Mouse (Mus musculus) layer of hippocampus, adult 2 months (tissue): ENCODE data around the gene Nr5a2. TPM values are rescaled to one million over a fixed set of nuclear protein-coding genes. Genes with fewer than 3 reads are reported as not detected.
A peak's percentile ranks its signal among the peaks of the same experiment; 100 is the strongest.

Experiments used
- DNase-seq, 2 experiments: peaks; one replicate each; pipeline ENCODE4 v3.0.0; 2022; ENCODE audit warnings: low spot score in 2 of 2
- H3K27ac ChIP-seq: fragments of 200-600 bp; 2 replicates; pipeline ENCODE4 v1.8.1; 2022
- H3K4me3 ChIP-seq: fragments of 200-600 bp; 2 replicates; pipeline ENCODE4 v1.8.1; 2022; ENCODE audit warnings: mild to moderate bottlenecking
- CTCF ChIP-seq: fragments of 200-600 bp; conservative IDR thresholded peaks from 2 replicates; pipeline ENCODE4 v1.8.1; 2022; ENCODE audit warnings: antibody characterized with exemption, mild to moderate bottlenecking, moderate library complexity
- total RNA-seq, 2 experiments: library from RNA; stranded (reverse); gene quantifications; 2 replicates each; pipeline ENCODE4 v1.2.3; 2021

Gene Nr5a2
- total RNA-seq, 2 experiments from 2014 or later, result not detected

DNA sequence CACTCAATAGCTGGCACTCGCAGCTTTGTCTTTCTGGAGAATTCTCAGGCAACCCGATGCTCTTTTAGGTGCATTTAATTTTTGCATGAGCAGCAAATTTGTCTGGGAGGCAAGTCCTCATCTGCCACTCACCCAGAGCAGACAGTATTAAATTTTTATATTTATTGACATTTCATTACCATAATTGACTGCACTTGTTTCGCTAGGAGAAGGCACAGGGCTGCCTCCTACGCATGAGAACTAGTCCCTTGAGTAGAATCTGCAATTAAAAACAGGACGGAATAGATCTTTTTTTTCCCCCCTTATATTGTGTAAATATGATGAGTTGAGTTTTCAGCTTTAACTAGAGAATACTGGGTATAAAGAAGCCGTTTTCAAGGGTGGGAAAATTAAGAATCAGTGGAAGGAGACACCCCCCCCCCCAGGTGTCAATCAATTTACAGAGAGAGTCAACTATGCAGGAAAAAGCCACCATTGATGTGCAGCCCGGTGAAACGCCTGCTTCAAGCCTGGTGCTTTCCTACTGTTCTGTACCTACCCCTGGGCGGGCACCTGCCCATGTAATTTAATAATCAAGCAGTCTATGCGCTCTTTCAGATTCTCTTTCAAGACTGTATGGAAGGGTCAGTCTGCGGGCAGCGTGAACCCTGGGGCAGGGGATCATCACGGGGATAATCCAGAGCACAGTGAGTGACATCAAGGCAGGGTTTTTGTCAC, 76.6 kb downstream of the Nr5a2 start:
- TF ChIP-seq CTCF, result no peak
- Histone ChIP-seq H3K4me3 (no peak overlapping the region), H3K27ac (no peak overlapping the region)
- DNase-seq, result no peak

DNA sequence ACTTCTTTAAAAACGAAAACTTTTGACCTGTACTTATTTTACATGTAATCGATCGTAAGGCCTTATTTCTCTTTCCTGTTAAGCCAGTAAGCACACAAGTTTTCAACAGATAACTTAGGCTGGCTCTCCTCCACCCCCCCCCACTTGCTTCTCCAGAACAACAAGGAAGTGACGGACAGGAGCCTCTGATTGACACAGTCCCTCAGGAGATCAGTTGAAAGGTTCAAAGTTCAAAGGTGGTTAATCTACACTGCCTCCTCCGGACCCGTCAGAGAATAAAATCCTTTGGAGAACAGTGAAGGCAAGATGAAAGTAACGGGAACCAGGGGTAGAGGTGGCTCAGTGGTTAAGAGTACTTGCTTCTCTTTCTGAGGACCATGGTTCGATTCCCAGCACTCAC, 80.0 kb downstream of the Nr5a2 start:
- no peak for DNase-seq
- no peak for TF ChIP-seq CTCF
- no peak overlapping the region for H3K27ac ChIP-seq
- no peak overlapping the region for H3K4me3 ChIP-seq

DNA sequence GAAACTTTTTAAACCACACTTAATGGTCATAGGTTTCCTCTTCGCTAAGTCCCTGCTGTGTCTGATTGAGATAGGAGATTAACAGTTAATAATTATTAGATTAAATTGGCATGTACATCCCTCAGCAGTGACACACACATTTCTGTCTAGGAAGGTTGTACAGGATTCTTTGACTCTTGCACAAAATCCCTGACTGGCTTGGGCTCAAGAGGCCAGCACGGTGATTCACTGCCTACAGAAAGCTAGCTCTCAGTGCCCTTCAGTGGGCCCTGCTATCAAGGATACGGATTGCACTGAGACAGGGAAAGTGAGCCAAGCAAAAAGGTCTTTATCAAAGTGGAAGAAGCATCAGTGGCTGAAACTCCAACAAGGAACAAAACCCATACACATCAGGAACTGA, 85.2 kb downstream of the Nr5a2 start:
- no peak overlapping the region for H3K27ac ChIP-seq
- no peak for TF ChIP-seq CTCF
- no peak for DNase-seq
- no peak overlapping the region for H3K4me3 ChIP-seq

DNA sequence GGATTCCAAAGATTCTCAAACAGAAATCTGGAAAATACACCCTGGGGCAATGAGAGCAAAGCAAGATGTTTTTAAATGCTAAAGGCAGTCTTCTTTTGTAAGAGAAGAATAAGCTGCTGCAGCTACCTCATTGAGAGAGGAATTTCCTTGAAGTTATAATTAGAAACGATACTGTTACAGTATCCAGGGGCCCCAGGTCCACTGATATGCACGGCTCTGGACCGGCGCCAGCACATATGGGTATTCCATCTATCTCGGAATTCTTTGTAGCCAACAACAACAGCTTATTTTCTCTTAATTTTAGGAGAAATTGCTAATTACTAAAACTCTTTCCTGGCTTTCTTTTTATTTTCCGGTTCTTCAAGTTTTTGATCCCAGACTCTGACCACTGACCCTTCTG, 91.3 kb downstream of the Nr5a2 start:
- Histone ChIP-seq H3K27ac (no peak overlapping the region), H3K4me3 (no peak overlapping the region)
- TF ChIP-seq CTCF, result no peak
- no peak for DNase-seq

DNA sequence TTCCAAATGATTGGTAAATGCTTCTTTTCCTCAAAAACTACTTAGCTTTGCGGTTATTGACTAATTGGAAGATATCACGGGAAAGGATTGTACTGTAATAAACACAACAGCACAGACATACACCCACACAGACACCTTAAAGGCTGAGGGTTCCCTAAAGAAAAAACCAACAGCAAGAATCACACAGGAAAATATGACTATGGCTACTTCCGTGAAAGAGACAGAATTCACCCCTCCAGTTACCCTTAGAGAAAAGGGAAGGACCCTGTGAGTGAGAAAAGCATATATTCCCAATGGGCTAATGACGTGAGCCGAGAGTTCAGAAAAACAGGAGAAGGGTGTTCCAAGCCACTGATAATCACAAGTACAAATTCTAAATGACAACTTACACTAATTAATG, 92.0 kb downstream of the Nr5a2 start:
- no peak for DNase-seq

DNA sequence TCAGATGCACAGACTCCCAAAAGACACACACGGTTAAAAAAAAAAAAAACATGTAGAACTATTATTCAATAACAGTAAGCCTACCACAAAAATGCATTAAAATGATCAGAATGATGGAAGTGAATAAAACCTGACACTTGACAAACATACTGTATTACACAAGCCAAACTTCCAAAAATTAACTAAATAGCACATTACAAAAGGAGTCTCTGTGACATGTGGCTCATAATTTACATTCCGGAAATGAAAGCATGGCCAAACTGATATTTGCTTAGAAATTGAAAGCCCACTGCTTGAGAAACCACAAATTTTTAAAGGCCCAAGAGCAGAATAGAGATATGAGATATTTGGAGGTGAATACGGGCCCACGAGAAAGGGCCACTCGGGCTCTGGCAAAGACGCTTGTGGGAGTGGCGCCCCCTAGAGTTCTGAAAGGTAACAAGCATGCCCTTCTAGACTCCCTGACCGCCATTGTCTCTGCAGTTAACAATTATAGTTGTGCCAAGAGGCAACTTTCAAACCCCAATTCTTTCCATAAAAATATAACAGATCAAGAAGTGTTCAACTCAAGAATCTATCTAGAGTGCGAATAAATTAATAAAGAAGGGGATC, 93.7 kb downstream of the Nr5a2 start:
- Histone ChIP-seq H3K4me3 (no peak overlapping the region), H3K27ac (no peak overlapping the region)
- no peak for DNase-seq
- peak; percentile 69 for TF ChIP-seq CTCF

More for the DNA sequence above, 92.0 kb downstream of the Nr5a2 start:
- H3K27ac ChIP-seq, result no peak overlapping the region
- no peak for TF ChIP-seq CTCF
- H3K4me3 ChIP-seq, result no peak overlapping the region

DNA sequence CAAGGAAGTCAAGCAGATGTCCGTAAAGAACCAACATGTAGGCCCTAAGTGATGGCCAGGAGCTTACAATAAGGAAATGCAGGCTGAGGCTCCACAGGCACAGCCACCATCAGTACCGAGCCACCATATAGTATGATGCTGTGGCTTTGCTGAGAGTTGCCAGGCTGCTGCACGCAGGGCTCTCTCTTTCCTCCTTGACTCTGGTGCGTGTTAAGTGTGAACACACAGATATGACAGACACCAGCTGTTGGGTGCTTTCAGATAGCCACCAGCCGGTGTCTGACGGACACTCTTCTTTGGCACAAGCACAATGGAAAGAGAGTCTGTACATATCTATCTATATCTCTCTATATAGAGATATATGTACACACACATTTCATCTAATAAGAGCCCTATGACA, 97.0 kb downstream of the Nr5a2 start:
- DNase-seq, result no peak
- no peak for TF ChIP-seq CTCF
- Histone ChIP-seq H3K4me3 (no peak overlapping the region), H3K27ac (no peak overlapping the region)

DNA sequence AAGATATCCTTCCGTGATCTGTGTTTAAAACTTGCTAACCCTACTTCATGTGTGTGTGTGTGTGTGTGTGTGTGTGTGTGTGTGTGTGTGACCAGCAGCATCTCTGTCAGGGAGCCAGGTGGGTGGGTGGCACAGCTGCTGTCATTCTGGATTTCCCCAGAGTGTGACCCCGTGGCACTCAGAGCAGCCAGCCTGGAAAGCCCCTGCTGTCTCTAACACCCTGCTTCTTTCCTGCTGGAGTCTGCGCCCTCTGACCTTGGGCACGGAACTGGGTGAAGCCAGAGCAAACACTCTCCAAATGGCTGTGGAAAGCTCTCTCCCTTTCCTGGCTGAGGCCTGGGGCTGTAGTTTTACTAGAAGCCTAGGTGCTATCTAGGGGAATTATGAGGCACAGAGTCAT, 100.8 kb downstream of the Nr5a2 start:
- no peak overlapping the region for H3K27ac ChIP-seq
- no peak overlapping the region for H3K4me3 ChIP-seq
- no peak for TF ChIP-seq CTCF
- no peak for DNase-seq

DNA sequence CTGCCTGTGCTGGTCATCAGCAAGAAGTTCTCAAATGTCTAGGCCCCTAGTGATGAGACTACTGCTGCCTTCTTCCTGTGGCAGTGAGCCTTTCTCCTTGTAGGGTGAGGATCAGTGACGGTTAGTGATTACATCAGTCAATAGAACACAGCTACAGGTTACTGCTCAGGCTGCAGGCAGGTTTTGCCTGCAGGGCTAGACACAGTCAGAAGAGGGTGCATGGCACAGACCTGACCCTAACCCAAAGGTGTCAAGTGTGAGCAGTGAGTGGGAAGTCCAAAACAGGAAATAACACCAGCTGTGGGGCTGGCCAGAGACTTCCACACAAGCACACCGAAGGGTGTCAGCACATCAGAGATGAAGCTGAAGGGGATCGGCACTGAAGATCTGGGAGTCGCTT, 101.5 kb downstream of the Nr5a2 start:
- no peak overlapping the region for H3K4me3 ChIP-seq
- no peak for DNase-seq
- no peak for TF ChIP-seq CTCF
- no peak overlapping the region for H3K27ac ChIP-seq

DNA sequence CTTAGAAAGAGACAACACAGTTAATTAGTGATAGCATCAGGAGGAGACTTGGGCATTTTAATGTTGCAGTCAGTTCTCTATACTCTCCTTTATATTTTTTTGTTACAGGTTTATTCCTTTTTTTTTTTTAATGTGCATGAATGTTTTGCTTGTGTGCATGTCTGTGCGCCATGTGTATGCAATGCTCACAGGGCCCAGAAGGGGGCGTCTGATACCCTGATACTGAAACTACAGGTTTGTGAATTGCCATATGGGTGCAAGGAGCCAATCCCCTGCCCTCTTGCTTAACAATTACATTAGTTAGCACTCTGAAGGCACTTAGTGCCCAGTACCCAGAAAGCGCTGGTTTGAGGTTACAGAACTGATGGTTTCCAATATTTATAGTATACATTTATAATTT, 104.1 kb downstream of the Nr5a2 start:
- TF ChIP-seq CTCF, result peak; percentile 41
- H3K27ac ChIP-seq, result no peak overlapping the region
- H3K4me3 ChIP-seq, result no peak overlapping the region
- no peak for DNase-seq

DNA sequence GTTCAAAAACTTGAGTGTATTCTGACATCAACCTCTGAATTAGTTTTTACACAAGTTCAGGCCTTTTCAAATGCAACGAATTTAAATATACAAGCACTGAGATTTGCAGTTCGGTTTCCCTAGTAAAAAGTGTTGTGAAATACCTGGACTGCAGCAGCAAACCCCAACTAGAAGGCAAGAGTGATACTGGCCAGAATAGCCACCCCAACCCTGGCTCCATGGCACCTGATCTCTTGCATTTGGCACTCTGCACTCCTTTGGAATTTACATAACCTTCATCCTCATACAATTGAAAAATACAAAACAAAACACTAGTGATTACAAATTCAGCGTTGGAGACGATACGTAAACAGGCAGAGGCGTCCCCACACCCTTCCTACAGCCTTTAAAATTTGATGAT, 111.5 kb downstream of the Nr5a2 start:
- TF ChIP-seq CTCF, result no peak
- no peak for DNase-seq
- H3K4me3 ChIP-seq, result no peak overlapping the region
- H3K27ac ChIP-seq, result no peak overlapping the region

DNA sequence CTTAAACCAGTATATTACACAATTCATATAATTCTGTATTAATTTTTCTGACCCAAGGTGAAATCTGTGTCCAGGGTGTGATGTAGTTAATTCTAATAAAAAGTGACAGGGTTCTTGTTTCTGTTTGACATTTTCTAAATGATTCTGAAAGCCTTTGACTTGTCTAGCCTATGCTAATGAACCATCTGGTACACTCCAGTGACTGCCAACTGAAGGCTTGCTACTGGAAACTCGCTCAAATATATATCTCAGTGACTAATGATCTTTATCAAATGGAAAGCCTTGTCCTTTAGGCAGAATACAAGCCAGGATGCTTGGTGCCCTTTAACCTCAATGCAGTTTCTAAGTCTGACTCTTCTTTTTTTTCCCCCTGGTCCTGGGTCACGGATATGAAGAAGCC, 114.2 kb downstream of the Nr5a2 start:
- no peak for DNase-seq
- no peak for TF ChIP-seq CTCF

DNA sequence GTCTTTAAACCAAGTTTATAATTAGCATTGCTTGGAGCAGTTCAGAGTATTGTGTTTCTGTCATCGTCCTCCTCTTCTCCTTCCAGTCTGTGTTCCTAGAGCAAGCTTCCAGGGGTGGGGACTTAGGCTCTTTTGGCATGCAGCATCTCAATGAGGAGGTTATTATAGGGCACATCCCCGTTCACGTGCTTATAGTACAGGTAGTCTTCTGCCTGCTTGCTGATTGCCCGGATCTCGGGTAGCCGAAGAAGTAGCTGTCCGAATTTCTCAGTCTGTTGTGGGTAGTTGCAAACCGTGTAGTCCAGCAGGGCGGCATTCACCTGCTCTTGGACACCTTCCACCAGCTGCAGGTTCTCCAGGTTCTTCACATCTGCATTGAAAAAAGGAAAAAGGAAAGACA, 114.9 kb downstream of the Nr5a2 start:
- TF ChIP-seq CTCF, result no peak
- no peak for DNase-seq

More for the DNA sequence above, 114.2 kb downstream of the Nr5a2 start:
- H3K27ac ChIP-seq, result no peak overlapping the region
- no peak overlapping the region for H3K4me3 ChIP-seq

DNA sequence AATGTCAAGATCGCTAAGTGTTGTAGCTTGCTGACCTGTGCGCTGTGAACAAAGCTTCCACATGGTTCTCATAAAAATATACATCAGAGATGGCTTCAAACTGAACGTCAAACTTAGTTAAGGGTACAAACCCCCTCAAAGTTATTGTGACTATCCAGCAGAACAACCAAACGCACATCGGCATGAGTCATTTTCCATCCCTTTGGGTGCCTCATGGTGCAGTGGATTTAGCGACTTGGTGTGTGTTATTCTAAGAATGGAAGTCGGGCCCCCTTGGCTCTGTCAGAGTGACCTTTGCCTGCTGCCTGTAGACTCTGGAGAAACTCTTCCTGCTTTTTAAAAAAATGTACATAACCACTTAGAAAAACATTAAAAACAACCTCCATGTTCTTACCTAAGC, 119.7 kb downstream of the Nr5a2 start:
- no peak for DNase-seq
- no peak for TF ChIP-seq CTCF
- no peak overlapping the region for H3K27ac ChIP-seq
- H3K4me3 ChIP-seq, result no peak overlapping the region

More for the DNA sequence above, 114.9 kb downstream of the Nr5a2 start:
- H3K27ac ChIP-seq, result no peak overlapping the region
- H3K4me3 ChIP-seq, result no peak overlapping the region
